Mouse (Mus musculus) kidney, embryonic 16.5 days (tissue): ENCODE measurements around the gene Tbl1xr1. TPM values are rescaled to one million over a fixed set of nuclear protein-coding genes. Genes with fewer than 3 reads are reported as not detected.

Source experiments
- ATAC-seq: fragments of 200-750 bp; cut with Nextera tagmentation; 2 replicates; pipeline ENCODE4 v1.8.0; 2017; ENCODE audit warnings: moderate TSS enrichment; ENCODE audit not compliant: low FRiP score, low TSS enrichment
- H3K27ac ChIP-seq: fragments of 300-500 bp; sonication (generic); 2 replicates; pipeline ENCODE4 v1.5.1; 2014; ENCODE audit warnings: low read length
- H3K27me3 ChIP-seq: fragments of 300-500 bp; sonication (generic); 2 replicates; pipeline ENCODE4 v1.6.1; 2014; ENCODE audit warnings: low read length, control low read depth, mixed read lengths; ENCODE audit not compliant: insufficient read depth
- H3K36me3 ChIP-seq: fragments of 300-500 bp; sonication (generic); 2 replicates; pipeline ENCODE4 v1.6.1; 2014; ENCODE audit warnings: low read length, control low read depth, mixed read lengths; ENCODE audit not compliant: insufficient read depth
- H3K4me1 ChIP-seq: fragments of 300-500 bp; sonication (generic); 2 replicates; pipeline ENCODE4 v1.6.1; 2014; ENCODE audit warnings: low read length, control low read depth, mixed read lengths; ENCODE audit not compliant: insufficient read depth
- H3K4me2 ChIP-seq: fragments of 300-500 bp; sonication (generic); replicated peaks from 2 replicates; pipeline ENCODE4 v1.6.1; 2014; ENCODE audit warnings: low read depth, low read length
- H3K4me3 ChIP-seq: fragments of 300-500 bp; sonication (generic); 2 replicates; pipeline ENCODE4 v1.5.1; 2014; ENCODE audit warnings: mild to moderate bottlenecking, low read length
- H3K9ac ChIP-seq: fragments of 300-500 bp; sonication (generic); replicated peaks from 2 replicates; pipeline ENCODE4 v1.6.1; 2014; ENCODE audit warnings: low read length
- H3K9me3 ChIP-seq: fragments of 300-500 bp; sonication (generic); 2 replicates; pipeline ENCODE4 v1.6.1; 2016; ENCODE audit warnings: low read length, control low read depth
- WGBS: fragments of 180-500 bp; shearing (Covaris S2); extraction: QIAGEN DNeasy Blood & Tissue Kit; methylation state at CpG from one replicate; pipeline ENCODE4 v1.1.7; 2014; 5-methylcytosine and 5-hydroxymethylcytosine counted together
- polyA plus RNA-seq: library from polyadenylated mRNA; unstranded; fragments of >200 nt; fragmentation: Nextera tagmentation; extraction: Ambion mirVana; gene quantifications from 2 replicates; pipeline ENCODE4 v1.2.1, GENCODE M21; 2015

The Tbl1xr1 gene
- polyA plus RNA-seq, 1 experiment from 2014 or later, result 19.2 TPM

- H3K27ac ChIP-seq, result no peak overlapping the region
- H3K4me1 ChIP-seq, result peaks cover 18% of the 10 kb centered on the region
- 52% methylated on average over 1 of the region's 1 CpGs for WGBS
Measured at GRCm38 (mm10) chr3:22073916-22074315, 2.5 kb upstream of the Tbl1xr1 start.

GRCm38 (mm10) chr3:22074591-22075294, 1.7 kb upstream of the Tbl1xr1 start:
- Histone ChIP-seq H3K27ac (no peak overlapping the region), H3K9ac (0 out of 2 replicates have a peak overlapping the region, but pooled peaks have one; percentile 15), H3K9me3 (no peaks in the 10 kb centered on the region), H3K4me3 (peak overlapping the region; percentile 93), H3K4me2 (peak overlapping the region; percentile 89), H3K27me3 (no peaks in the 10 kb centered on the region), H3K36me3 (0 out of 2 replicates have a peak, but pooled peaks cover 6% of the 10 kb centered on the region), H3K4me1 (peaks cover 23% of the 10 kb centered on the region)
- no peak for ATAC-seq
- WGBS, result 34% methylated on average over 11 of the region's 11 CpGs

More at GRCm38 (mm10) chr3:22073916-22074315, 2.5 kb upstream of the Tbl1xr1 start:
- Histone ChIP-seq H3K36me3 (no peaks in the 10 kb centered on the region), H3K27me3 (no peaks in the 10 kb centered on the region), H3K4me3 (no peak overlapping the region), H3K9ac (no peak overlapping the region), H3K9me3 (no peaks in the 10 kb centered on the region), H3K4me2 (no peak overlapping the region)
- no peak for ATAC-seq

- H3K4me3 ChIP-seq, result peak overlapping the region; percentile 93
- H3K4me2 ChIP-seq, result peak overlapping the region; percentile 89
- H3K27ac ChIP-seq, result peak overlapping the region; percentile 92
- 0 out of 2 replicates have a peak, but pooled peaks cover 7% of the 10 kb centered on the region for H3K36me3 ChIP-seq
- whole genome bisulfite sequencing, result under 1% methylated on average over 28 of the region's 28 CpGs
- peak overlapping the region; percentile 91 for H3K9ac ChIP-seq
- no peaks in the 10 kb centered on the region for H3K27me3 ChIP-seq
- no peak for ATAC-seq
- no peaks in the 10 kb centered on the region for H3K9me3 ChIP-seq
- H3K4me1 ChIP-seq, result peaks cover 23% of the 10 kb centered on the region
Measured at GRCm38 (mm10) chr3:22075517-22075886, 950 bp upstream of the Tbl1xr1 start.

GRCm38 (mm10) chr3:22075887-22076560, 428 bp upstream of the Tbl1xr1 start:
- ATAC-seq, result peak; percentile 90

GRCm38 (mm10) chr3:22076936-22077656, 644 bp downstream of the Tbl1xr1 start:
- H3K4me1 ChIP-seq, result peaks cover 29% of the 10 kb centered on the region
- peak overlapping the region; percentile 98 for H3K9ac ChIP-seq
- no peaks in the 10 kb centered on the region for H3K27me3 ChIP-seq
- H3K27ac ChIP-seq, result peak overlapping the region; percentile 97
- H3K9me3 ChIP-seq, result no peaks in the 10 kb centered on the region
- under 1% methylated on average over 52 of the region's 64 CpGs for WGBS
- H3K4me3 ChIP-seq, result peak overlapping the region; percentile 93
- H3K4me2 ChIP-seq, result peak overlapping the region; percentile 89
- 0 out of 2 replicates have a peak, but pooled peaks cover 7% of the 10 kb centered on the region for H3K36me3 ChIP-seq
- ATAC-seq, result peak; percentile 71

More at GRCm38 (mm10) chr3:22075887-22076560, 428 bp upstream of the Tbl1xr1 start:
- Histone ChIP-seq H3K4me2 (peak overlapping the region; percentile 89), H3K27me3 (no peaks in the 10 kb centered on the region), H3K9ac (peak overlapping the region; percentile 91), H3K4me3 (peak overlapping the region; percentile 93), H3K36me3 (0 out of 2 replicates have a peak, but pooled peaks cover 7% of the 10 kb centered on the region), H3K27ac (peak overlapping the region; percentile 92), H3K4me1 (peaks cover 23% of the 10 kb centered on the region), H3K9me3 (no peaks in the 10 kb centered on the region)
- under 1% methylated on average over 42 of the region's 70 CpGs for WGBS

- no peaks in the 10 kb centered on the region for H3K27me3 ChIP-seq
- H3K9ac ChIP-seq, result peak overlapping the region; percentile 98
- peak overlapping the region; percentile 97 for H3K27ac ChIP-seq
- H3K36me3 ChIP-seq, result 0 out of 2 replicates have a peak, but pooled peaks cover 7% of the 10 kb centered on the region
- ATAC-seq, result no peak
- no peaks in the 10 kb centered on the region for H3K9me3 ChIP-seq
- WGBS, result 4% methylated on average over 9 of the region's 9 CpGs
- H3K4me1 ChIP-seq, result peaks cover 29% of the 10 kb centered on the region
- peak overlapping the region; percentile 89 for H3K4me2 ChIP-seq
- peak overlapping the region; percentile 93 for H3K4me3 ChIP-seq
Measured at GRCm38 (mm10) chr3:22077657-22078475, 1.4 kb downstream of the Tbl1xr1 start.

GRCm38 (mm10) chr3:22078529-22078928, 2.1 kb downstream of the Tbl1xr1 start:
- no peaks in the 10 kb centered on the region for H3K9me3 ChIP-seq
- whole genome bisulfite sequencing, result 36% methylated on average over 3 of the region's 3 CpGs
- H3K9ac ChIP-seq, result peak overlapping the region; percentile 29; the same call in 1 of the 2 replicates
- ATAC-seq, result no peak
- H3K4me3 ChIP-seq, result peak overlapping the region; percentile 93
- no peaks in the 10 kb centered on the region for H3K27me3 ChIP-seq
- H3K36me3 ChIP-seq, result 0 out of 2 replicates have a peak, but pooled peaks cover 7% of the 10 kb centered on the region
- peaks cover 29% of the 10 kb centered on the region for H3K4me1 ChIP-seq
- H3K27ac ChIP-seq, result no peak overlapping the region
- peak overlapping the region; percentile 89 for H3K4me2 ChIP-seq

GRCm38 (mm10) chr3:22081869-22082268, 5.4 kb downstream of the Tbl1xr1 start:
- Histone ChIP-seq H3K4me2 (no peak overlapping the region), H3K9ac (no peak overlapping the region), H3K4me3 (no peak overlapping the region), H3K27me3 (no peaks in the 10 kb centered on the region), H3K9me3 (no peaks in the 10 kb centered on the region), H3K4me1 (peaks cover 37% of the 10 kb centered on the region), H3K27ac (no peak overlapping the region), H3K36me3 (0 out of 2 replicates have a peak, but pooled peaks cover 7% of the 10 kb centered on the region)
- ATAC-seq, result no peak
- 76% methylated on average over 4 of the region's 4 CpGs for WGBS

GRCm38 (mm10) chr3:22082823-22083222, 6.4 kb downstream of the Tbl1xr1 start:
- WGBS, result 81% methylated on average over 4 of the region's 4 CpGs
- peaks cover 34% of the 10 kb centered on the region for H3K4me1 ChIP-seq
- no peak overlapping the region for H3K27ac ChIP-seq
- H3K4me2 ChIP-seq, result no peak overlapping the region
- no peaks in the 10 kb centered on the region for H3K9me3 ChIP-seq
- ATAC-seq, result no peak
- no peak overlapping the region for H3K4me3 ChIP-seq
- no peak overlapping the region for H3K9ac ChIP-seq
- no peaks in the 10 kb centered on the region for H3K27me3 ChIP-seq
- 0 out of 2 replicates have a peak, but pooled peaks cover 7% of the 10 kb centered on the region for H3K36me3 ChIP-seq
